Mouse (Mus musculus) hindbrain, embryonic 15.5 days (tissue): ENCODE measurements at regions not wholly inside any gene's neighbourhood (a gene's known extent, or its start where the extent isn't known, plus 50 kb on each side); places are given as distances from the start of the nearest gene placed in this dataset.

ENCODE experiments used
- ATAC-seq: fragments of 200-750 bp; cut with Nextera tagmentation; 2 replicates; pipeline ENCODE4 v1.8.0; 2017; ENCODE audit warnings: low read depth, moderate number of reproducible peaks, moderate TSS enrichment; ENCODE audit not compliant: low FRiP score
- H3K27ac ChIP-seq: fragments of 300-500 bp; sonication (generic); replicated peaks from 2 replicates; pipeline ENCODE4 v1.5.1; 2015; ENCODE audit warnings: mild to moderate bottlenecking, inconsistent platforms
- H3K27me3 ChIP-seq: fragments of 300-500 bp; sonication (generic); 2 replicates; pipeline ENCODE4 v1.6.1; 2015; ENCODE audit warnings: control low read depth, inconsistent platforms
- H3K36me3 ChIP-seq: fragments of 300-500 bp; sonication (generic); 2 replicates; pipeline ENCODE4 v1.6.1; 2015; ENCODE audit warnings: control low read depth, inconsistent platforms
- H3K4me1 ChIP-seq: fragments of 300-500 bp; sonication (generic); replicated peaks from 2 replicates; pipeline ENCODE4 v1.6.1; 2015; ENCODE audit warnings: control low read depth, inconsistent platforms
- H3K4me2 ChIP-seq: fragments of 300-500 bp; sonication (generic); 2 replicates; pipeline ENCODE4 v1.6.1; 2015; ENCODE audit warnings: moderate library complexity, mild to moderate bottlenecking, inconsistent platforms
- H3K4me3 ChIP-seq: fragments of 300-500 bp; sonication (generic); 2 replicates; pipeline ENCODE4 v1.5.1; 2015; ENCODE audit warnings: mild to moderate bottlenecking, inconsistent platforms
- H3K9ac ChIP-seq: fragments of 300-500 bp; sonication (generic); 2 replicates; pipeline ENCODE4 v1.6.1; 2015; ENCODE audit warnings: inconsistent platforms
- H3K9me3 ChIP-seq: fragments of 300-500 bp; sonication (generic); 2 replicates; pipeline ENCODE4 v1.6.1; 2016; ENCODE audit warnings: control low read depth, inconsistent platforms
- WGBS: fragments of 180-500 bp; shearing (Covaris S2); methylation state at CpG from one replicate; pipeline ENCODE4 v1.1.7; 2015; 5-methylcytosine and 5-hydroxymethylcytosine counted together

DNA sequence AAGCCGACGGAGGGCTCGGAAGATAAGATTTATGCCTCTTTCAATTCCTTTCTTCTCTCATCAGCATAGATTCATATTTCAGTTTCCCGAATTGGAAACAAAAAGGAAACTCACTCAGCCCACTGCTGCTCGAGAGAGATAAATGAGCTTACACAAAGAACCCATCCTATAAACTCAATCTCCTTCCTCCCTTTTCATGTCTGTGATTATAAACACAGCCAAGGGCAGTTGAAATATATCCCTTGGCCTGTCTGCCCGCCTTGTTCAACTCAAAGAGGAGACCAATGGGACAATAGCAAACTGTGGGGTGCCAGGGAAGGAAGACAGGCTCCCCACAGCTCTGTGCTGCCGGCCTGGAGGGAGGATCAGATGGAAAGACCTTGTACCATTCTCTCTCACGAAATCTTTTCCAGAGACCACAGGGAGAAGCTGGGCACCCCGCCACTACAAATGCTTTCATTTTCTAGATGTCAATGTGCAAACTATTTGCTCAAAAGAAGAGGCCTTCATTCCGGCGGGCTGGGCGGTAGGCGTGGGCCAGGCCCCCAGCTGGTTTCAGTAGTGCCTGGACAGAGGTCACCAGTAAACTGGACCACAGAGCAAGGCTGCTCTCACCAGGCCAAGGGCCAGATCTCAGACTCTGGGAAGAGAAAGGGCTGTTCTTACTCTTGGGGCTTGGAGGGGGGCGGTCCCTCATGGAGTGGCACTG lies 69.7 kb upstream of the Syt13 start:
- Histone ChIP-seq H3K9ac (no peak overlapping the region), H3K27ac (peak overlapping the region; percentile 68), H3K36me3 (no peaks in the 10 kb centered on the region), H3K4me2 (0 out of 2 replicates have a peak overlapping the region, but pooled peaks have one; percentile 3), H3K4me1 (peaks cover 34% of the 10 kb centered on the region), H3K27me3 (peaks cover 9% of the 10 kb centered on the region; the same call in 1 of the 2 replicates), H3K4me3 (no peak overlapping the region), H3K9me3 (no peaks in the 10 kb centered on the region)
- 13% methylated on average over 14 of the region's 14 CpGs for WGBS
- ATAC-seq: peak; percentile 47

DNA sequence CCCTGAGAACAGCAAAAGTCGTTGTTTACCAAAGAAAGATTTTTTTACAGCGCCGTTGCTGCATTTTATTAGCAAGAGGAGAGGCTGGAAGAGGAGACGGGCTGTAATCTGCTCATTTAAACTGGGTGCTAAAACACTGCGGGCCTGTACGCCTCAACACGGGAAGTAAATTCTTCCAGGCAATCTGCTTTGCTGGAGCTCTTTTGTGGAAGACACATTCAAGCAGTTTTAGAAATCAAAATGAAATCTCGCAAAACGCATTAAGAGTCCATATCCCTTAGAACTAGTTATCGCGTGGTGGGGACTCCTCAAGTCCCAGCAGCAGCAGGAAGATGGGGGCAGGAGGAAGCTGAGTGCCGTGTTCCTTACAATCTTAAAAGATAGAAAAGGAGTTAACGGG lies 65.9 kb upstream of the Syt13 start:
- Histone ChIP-seq H3K4me2 (no peak overlapping the region), H3K36me3 (no peaks in the 10 kb centered on the region), H3K27ac (peak overlapping the region; percentile 63), H3K27me3 (no peaks in the 10 kb centered on the region), H3K4me1 (peaks cover 42% of the 10 kb centered on the region), H3K4me3 (no peak overlapping the region), H3K9ac (no peak overlapping the region), H3K9me3 (no peaks in the 10 kb centered on the region)
- WGBS: 55% methylated on average over 13 of the region's 13 CpGs
- ATAC-seq: no peak

DNA sequence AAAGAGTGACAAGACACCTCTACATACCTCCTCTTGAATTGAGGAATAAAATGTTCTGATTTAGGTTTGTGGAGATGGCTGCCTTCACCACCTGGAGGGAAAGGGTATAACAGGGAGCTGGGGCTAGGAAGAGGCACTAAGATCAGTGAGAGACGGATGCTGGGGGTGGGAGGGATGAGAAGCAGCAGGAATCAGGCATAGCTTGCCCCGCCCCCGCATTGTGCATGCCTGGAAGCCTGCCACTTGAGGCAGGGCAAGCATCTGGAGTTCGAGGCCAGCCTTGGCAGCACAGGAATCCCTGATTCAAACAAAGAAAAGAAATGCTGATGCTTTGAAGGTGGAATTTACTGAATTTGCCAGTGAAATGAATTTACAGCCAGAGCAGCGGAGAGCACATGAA lies 63.6 kb upstream of the Syt13 start:
- 36% methylated on average over 5 of the region's 5 CpGs for WGBS
- Histone ChIP-seq H3K4me1 (peaks cover 24% of the 10 kb centered on the region), H3K4me2 (no peak overlapping the region), H3K9ac (no peak overlapping the region), H3K27ac (no peak overlapping the region), H3K4me3 (no peak overlapping the region), H3K9me3 (no peaks in the 10 kb centered on the region), H3K27me3 (no peaks in the 10 kb centered on the region), H3K36me3 (no peaks in the 10 kb centered on the region)
- ATAC-seq: no peak

DNA sequence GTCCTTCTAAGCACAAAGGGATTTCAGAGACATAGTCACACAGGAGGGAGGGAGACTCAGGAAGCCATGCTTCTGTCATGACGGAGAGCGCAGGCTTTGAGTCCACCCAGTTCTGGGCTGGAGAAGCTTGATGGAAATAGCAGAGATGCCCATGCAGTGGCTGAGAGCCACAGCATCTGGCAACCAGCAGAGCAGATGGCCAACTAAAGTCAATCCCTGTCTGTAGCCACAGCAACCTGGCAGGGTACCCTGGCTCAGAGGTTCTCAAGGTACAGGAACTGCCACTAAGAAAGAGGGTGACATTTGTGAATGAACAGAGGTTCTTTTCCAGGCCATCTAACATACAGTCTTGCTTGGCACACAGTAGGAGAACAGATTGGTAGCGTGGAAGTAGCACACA lies 61.7 kb upstream of the Syt13 start:
- Histone ChIP-seq H3K27me3 (no peaks in the 10 kb centered on the region; the same call in 1 of the 2 replicates), H3K4me2 (no peak overlapping the region), H3K4me1 (peaks cover 23% of the 10 kb centered on the region), H3K9ac (no peak overlapping the region), H3K27ac (no peak overlapping the region), H3K9me3 (no peaks in the 10 kb centered on the region), H3K4me3 (no peak overlapping the region), H3K36me3 (no peaks in the 10 kb centered on the region)
- WGBS: 67% methylated on average over 3 of the region's 3 CpGs
- ATAC-seq: no peak

DNA sequence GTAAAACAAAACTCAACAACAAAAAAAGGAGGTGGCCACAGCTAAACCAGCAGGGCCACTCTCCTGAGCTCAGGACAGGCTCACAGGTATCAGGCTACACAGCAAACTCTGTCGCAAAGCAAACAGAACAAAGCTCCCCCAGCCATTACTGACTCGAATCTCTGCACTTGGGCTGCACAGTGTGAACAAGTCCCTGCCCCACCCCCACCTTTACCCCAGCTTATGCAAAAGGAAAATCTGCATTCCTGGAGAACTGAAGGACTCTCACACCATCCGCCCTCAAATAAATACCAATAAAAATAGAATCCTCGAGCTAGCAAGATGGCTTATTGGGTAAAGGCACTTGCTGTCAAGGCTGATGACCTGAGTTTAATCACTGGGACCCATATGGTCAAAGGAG lies 60.6 kb upstream of the Syt13 start:
- H3K9ac ChIP-seq: no peak overlapping the region
- H3K4me1 ChIP-seq: peaks cover 12% of the 10 kb centered on the region
- H3K4me3 ChIP-seq: no peak overlapping the region
- H3K36me3 ChIP-seq: no peaks in the 10 kb centered on the region
- H3K27ac ChIP-seq: no peak overlapping the region
- 72% methylated on average over 4 of the region's 4 CpGs for WGBS
- no peaks in the 10 kb centered on the region for H3K9me3 ChIP-seq
- H3K27me3 ChIP-seq: no peaks in the 10 kb centered on the region; the same call in 1 of the 2 replicates
- ATAC-seq: no peak
- no peak overlapping the region for H3K4me2 ChIP-seq

DNA sequence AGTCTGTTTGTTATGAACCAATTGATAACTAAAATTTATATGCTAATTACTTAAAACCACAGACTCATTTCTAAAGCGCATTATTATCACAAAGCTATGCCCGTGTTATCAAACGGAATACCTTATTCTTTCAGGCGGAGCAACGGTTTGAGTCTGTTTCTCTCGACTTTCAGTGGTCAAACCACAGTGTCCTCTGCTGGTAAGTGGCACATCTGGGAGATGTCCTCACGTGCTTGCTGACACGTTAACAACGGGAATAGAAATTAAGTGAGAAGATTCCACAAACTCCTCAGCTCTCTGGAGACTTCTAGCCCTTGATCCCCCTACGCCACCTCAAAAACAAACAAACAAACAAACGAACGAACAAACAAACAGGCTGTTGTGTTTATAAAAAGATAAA lies 58.9 kb upstream of the Syt13 start:
- peaks cover 11% of the 10 kb centered on the region; the same call in 1 of the 2 replicates for H3K4me1 ChIP-seq
- 72% methylated on average over 12 of the region's 12 CpGs for WGBS
- no peaks in the 10 kb centered on the region for H3K9me3 ChIP-seq
- H3K27ac ChIP-seq: no peak overlapping the region
- no peak overlapping the region for H3K4me3 ChIP-seq
- no peaks in the 10 kb centered on the region for H3K36me3 ChIP-seq
- H3K9ac ChIP-seq: no peak overlapping the region
- no peak overlapping the region for H3K4me2 ChIP-seq
- no peaks in the 10 kb centered on the region; the same call in 1 of the 2 replicates for H3K27me3 ChIP-seq
- ATAC-seq: no peak

DNA sequence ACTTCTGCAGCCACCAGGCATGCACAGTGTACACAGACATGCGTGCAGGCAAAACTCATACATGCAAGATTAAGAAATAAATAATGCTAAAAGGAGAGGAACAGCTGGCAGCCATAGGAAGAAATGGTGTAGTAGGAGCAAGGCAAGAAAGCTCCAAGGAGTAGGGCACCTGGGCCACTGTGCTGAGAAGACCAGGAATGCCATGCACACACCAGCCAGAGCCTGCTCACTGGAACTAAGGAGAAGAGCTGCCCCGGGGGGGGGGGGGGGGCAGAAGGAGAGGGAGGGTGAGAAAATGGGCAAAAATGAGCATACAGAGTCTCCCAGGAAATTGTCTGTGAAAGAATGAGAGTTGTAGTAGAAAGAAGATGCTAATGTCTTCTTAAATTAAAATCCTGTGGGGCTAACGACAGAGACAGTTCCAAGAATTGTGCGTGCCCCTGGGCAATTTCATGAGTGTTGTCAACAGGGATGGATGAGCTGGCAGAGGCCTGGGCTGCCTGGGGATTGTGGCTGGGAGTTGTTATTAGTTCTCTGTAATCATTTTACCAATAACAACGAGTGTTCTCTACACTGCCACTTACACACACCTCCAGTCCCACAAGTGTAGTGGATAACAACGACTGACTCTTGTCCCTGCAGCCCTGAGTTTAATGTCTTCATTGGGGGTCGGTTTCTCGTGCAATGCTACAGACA lies 54.2 kb upstream of the Syt13 start:
- Histone ChIP-seq H3K9ac (no peak overlapping the region), H3K27me3 (no peaks in the 10 kb centered on the region; the same call in 1 of the 2 replicates), H3K9me3 (no peaks in the 10 kb centered on the region), H3K4me3 (no peak overlapping the region), H3K4me2 (no peak overlapping the region), H3K27ac (0 out of 2 replicates have a peak overlapping the region, but pooled peaks have one; percentile 26), H3K4me1 (0 out of 2 replicates have a peak, but pooled peaks cover 3% of the 10 kb centered on the region), H3K36me3 (no peaks in the 10 kb centered on the region)
- 45% methylated on average over 8 of the region's 8 CpGs for WGBS
- peak; percentile 65 for ATAC-seq
